ENCODE assay signal across 8 mouse cellular contexts in genomic region chr12:11265382-11266281, GRCm38 (mm10). TPM values are rescaled to one million over a fixed set of nuclear protein-coding genes. Genes with fewer than 3 reads are reported as not detected.
DNase-seq lines count a peak whose midpoint lies in the region; ATAC-seq and TF ChIP-seq lines count a peak whose summit lies in the region.

TSS of gene Gen1 (minus strand) at chr12:11265801.
TSS of gene Smc6 (plus strand) at chr12:11265886.

- peak in 1 of 2 experiments; percentile 30; a peak in 2 of 4 replicates for TF ChIP-seq EP300 in MEL (IDR thresholded peaks at IDR 0.05; ENCODE audit: low read depth in 1 of 2, low read length in 2 of 2)

- DNase-seq in MEL (ENCODE audit: low read depth, low spot score) = peak; percentile 96
- DNase-seq in cerebellum, adult 2 months = peak; percentile 94 to 96
- DNase-seq in forebrain, postnatal 0 days = peak; percentile 95
- DNase-seq in heart, postnatal 4 days = peak; percentile 97
- DNase-seq in layer of hippocampus, adult 8-10 months (ENCODE audit: low spot score in 2 of 2) = peak; percentile 89 to 90
- peak; percentile 95 for DNase-seq in ovary, adult 18-20 months (ENCODE audit: low spot score)
- peak; percentile 87 for DNase-seq in thymus, postnatal 0 days (ENCODE audit: low spot score)

- no peak for TF ChIP-seq RAD21 in MEL (IDR thresholded peaks at IDR 0.05; ENCODE audit: low read depth, low read length)

- H3K4me3 ChIP-seq in MEL (ENCODE audit: control insufficient read depth in 1 of 2, insufficient read depth in 1 of 2, low read depth in 2 of 2, low read length in 2 of 2) = peak within 1 kb of the TSS; percentile 97 to 99
- peak within 1 kb of the TSS; percentile 70 for H3K4me3 ChIP-seq in cerebellum, adult 2 months (replicated peaks; ENCODE audit: insufficient read depth, low read depth, low read length)
- peak within 1 kb of the TSS; percentile 88 for H3K4me3 ChIP-seq in forebrain, postnatal 0 days (ENCODE audit: low read depth, low read length)
- H3K4me3 ChIP-seq in lung, embryonic 15.5 days = peak within 1 kb of the TSS; percentile 92

- no peaks in the 10 kb centered on the region for H3K9me3 ChIP-seq in MEL (replicated peaks; ENCODE audit: insufficient read depth, low read length)
- no peaks in the 10 kb centered on the region for H3K9me3 ChIP-seq in forebrain, postnatal 0 days (ENCODE audit: low read length)
- H3K9me3 ChIP-seq in lung, embryonic 15.5 days = no peaks in the 10 kb centered on the region

- H3K27ac ChIP-seq in MEL (ENCODE audit: control insufficient read depth, low read depth, low read length) = peak within 1 kb of the TSS; percentile 78
- H3K27ac ChIP-seq in cerebellum, adult 2 months (ENCODE audit: insufficient read depth, low read length) = peak within 1 kb of the TSS; percentile 66
- peak within 1 kb of the TSS; percentile 83 for H3K27ac ChIP-seq in forebrain, postnatal 0 days (ENCODE audit: low read depth, low read length)
- H3K27ac ChIP-seq in lung, embryonic 15.5 days = peak within 1 kb of the TSS; percentile 96

- no peaks in the 10 kb centered on the region for H3K27me3 ChIP-seq in MEL (ENCODE audit: control insufficient read depth in 1 of 2, insufficient read depth in 2 of 2, low read length in 2 of 2)
- H3K27me3 ChIP-seq in cerebellum, adult 2 months (ENCODE audit: control insufficient read depth, insufficient read depth, low read length) = no peaks in the 10 kb centered on the region
- H3K27me3 ChIP-seq in forebrain, postnatal 0 days (ENCODE audit: insufficient read depth, low read length) = no peaks in the 10 kb centered on the region
- no peaks in the 10 kb centered on the region for H3K27me3 ChIP-seq in lung, embryonic 15.5 days

- H3K36me3 ChIP-seq in MEL (ENCODE audit: control insufficient read depth in 1 of 2, insufficient read depth in 2 of 2, low read length in 2 of 2) = peaks cover 0 to 39% of the 10 kb centered on the region in 2 experiments; a peak in 3 of 4 replicates
- H3K36me3 ChIP-seq in forebrain, postnatal 0 days (ENCODE audit: insufficient read depth) = no peaks in the 10 kb centered on the region
- no peaks in the 10 kb centered on the region for H3K36me3 ChIP-seq in lung, embryonic 15.5 days

- TF ChIP-seq POLR2A in MEL (IDR thresholded peaks at IDR 0.05; ENCODE audit: control insufficient read depth in 1 of 2, insufficient read depth in 1 of 2, low read depth in 1 of 2, low read length in 2 of 2, poor library complexity in 1 of 2) = peak; percentile 91 to 95
- TF ChIP-seq POLR2A in cerebellum, adult 2 months (IDR thresholded peaks at IDR 0.05; ENCODE audit: borderline replicate concordance, insufficient read depth, low read length) = peak; percentile 74

- peak; percentile 97 for ATAC-seq in forebrain, postnatal 0 days
- ATAC-seq in lung, embryonic 15.5 days (ENCODE audit: borderline replicate concordance, extremely low read depth, low FRiP score, low TSS enrichment) = peak; percentile 99

- WGBS in cerebellum, adult 2 months = under 1% methylated on average over 83 of the region's 83 CpGs
- 8% methylated on average over 73 of the region's 83 CpGs for WGBS in forebrain, postnatal 0 days
- 0% methylated on average over 79 of the region's 83 CpGs for WGBS in lung, embryonic 15.5 days

- H3K79me2 ChIP-seq in MEL (ENCODE audit: control insufficient read depth, insufficient read depth, low read length, poor library complexity) = peaks cover 51% of the 10 kb centered on the region

- TF ChIP-seq CTCF in MEL (IDR thresholded peaks at IDR 0.05 in 2 of 3, conservative IDR thresholded peaks at IDR 0.05 in 1 of 3; ENCODE audit: control insufficient read depth in 1 of 3, insufficient read depth in 1 of 3, low read depth in 2 of 3, low read length in 3 of 3, poor library complexity in 1 of 3, severe bottlenecking in 1 of 3) = no peak
- no peak for TF ChIP-seq CTCF in cerebellum, adult 2 months (IDR thresholded peaks at IDR 0.05; ENCODE audit: borderline replicate concordance, insufficient read depth, low read depth, low read length)
- TF ChIP-seq CTCF in forebrain, postnatal 0 days (IDR thresholded peaks at IDR 0.05; ENCODE audit: low read depth) = no peak; the same call in 1 of the 2 replicates

- peak within 1 kb of the TSS; percentile 94 for H3K4me2 ChIP-seq in forebrain, postnatal 0 days (ENCODE audit: low read depth)
- H3K4me2 ChIP-seq in lung, embryonic 15.5 days = peak within 1 kb of the TSS; percentile 85

- peaks cover 6 to 8% of the 10 kb centered on the region in 2 experiments for H3K4me1 ChIP-seq in MEL (ENCODE audit: control insufficient read depth in 1 of 2, insufficient read depth in 2 of 2, low read length in 2 of 2)
- H3K4me1 ChIP-seq in cerebellum, adult 2 months (ENCODE audit: control insufficient read depth, insufficient read depth, low read length) = peaks cover 2% of the 10 kb centered on the region
- 0 out of 2 replicates have a peak, but pooled peaks cover 21% of the 10 kb centered on the region for H3K4me1 ChIP-seq in forebrain, postnatal 0 days (ENCODE audit: insufficient read depth)
- H3K4me1 ChIP-seq in lung, embryonic 15.5 days = peaks cover 23% of the 10 kb centered on the region

- peak within 1 kb of the TSS; percentile 99 for H3K9ac ChIP-seq in MEL (ENCODE audit: control insufficient read depth, low read depth, low read length, poor library complexity, severe bottlenecking)
- H3K9ac ChIP-seq in forebrain, postnatal 0 days = peak within 1 kb of the TSS; percentile 87
- H3K9ac ChIP-seq in lung, embryonic 15.5 days = peak within 1 kb of the TSS; percentile 98

TF ChIP-seq in MEL, 35 proteins besides CTCF, POLR2A, EP300 and RAD21:
- TF ChIP-seq ZMIZ1 (IDR thresholded peaks at IDR 0.05; ENCODE audit: low read depth, low read length) = peak; percentile 63; the same call in 1 of the 2 replicates
- TF ChIP-seq MXI1 (IDR thresholded peaks at IDR 0.05; ENCODE audit: low read depth, low read length) = peak; percentile 49
- peak; percentile 7; the same call in 1 of the 2 replicates for TF ChIP-seq ETS1 (IDR thresholded peaks at IDR 0.05; ENCODE audit: low read depth, low read length)
- peak; percentile 80 for TF ChIP-seq POLR2AphosphoS2 (IDR thresholded peaks at IDR 0.05; ENCODE audit: low read length)
- peak; percentile 87 for TF ChIP-seq ELF1 (IDR thresholded peaks at IDR 0.05; ENCODE audit: low read depth, low read length)
- no peak for TF ChIP-seq ZKSCAN1 (IDR thresholded peaks at IDR 0.05; ENCODE audit: low read depth, low read length)
- no peak for TF ChIP-seq MAZ (IDR thresholded peaks at IDR 0.05; ENCODE audit: low read depth, low read length)
- TF ChIP-seq BHLHE40 (IDR thresholded peaks at IDR 0.05; ENCODE audit: borderline replicate concordance, low read depth, low read length) = no peak
- 0 out of 2 replicates have a peak, but pooled peaks have one; percentile 21 for TF ChIP-seq USF1 (IDR thresholded peaks at IDR 0.05; ENCODE audit: low read depth, low read length)
- TF ChIP-seq UBTF (IDR thresholded peaks at IDR 0.05; ENCODE audit: borderline replicate concordance, insufficient read depth, low read depth, low read length) = no peak
- peak; percentile 36 for TF ChIP-seq KAT2A (conservative IDR thresholded peaks at IDR 0.05; ENCODE audit: low read depth, low read length)
- peak; percentile 77 for TF ChIP-seq NELFE (IDR thresholded peaks at IDR 0.05; ENCODE audit: low read depth, low read length)
- no peak for TF ChIP-seq USF2 (IDR thresholded peaks at IDR 0.05; ENCODE audit: borderline replicate concordance in 1 of 2, insufficient read depth in 1 of 2, low read depth in 1 of 2, low read length in 2 of 2)
- peak; percentile 80; the same call in 1 of the 2 replicates for TF ChIP-seq E2F4 (IDR thresholded peaks at IDR 0.05; ENCODE audit: borderline replicate concordance, low read depth, low read length)
- peak; percentile 81 for TF ChIP-seq NRF1 (IDR thresholded peaks at IDR 0.05; ENCODE audit: insufficient read depth, low read depth, low read length, poor library complexity, severe bottlenecking)
- TF ChIP-seq MYC (IDR thresholded peaks at IDR 0.05; ENCODE audit: low read depth, low read length) = peak; percentile 49; the same call in 1 of the 2 replicates
- no peak for TF ChIP-seq TBP (IDR thresholded peaks at IDR 0.05; ENCODE audit: low read depth, low read length)
- no peak for TF ChIP-seq ZC3H11A (IDR thresholded peaks at IDR 0.05; ENCODE audit: low read depth, low read length)
- peak; percentile 75 for TF ChIP-seq SIN3A (IDR thresholded peaks at IDR 0.05; ENCODE audit: low read length)
- peak; percentile 58 for TF ChIP-seq MAX (IDR thresholded peaks at IDR 0.05; ENCODE audit: low read length)
- TF ChIP-seq HCFC1 (IDR thresholded peaks at IDR 0.05; ENCODE audit: low read depth, low read length) = peak; percentile 74; the same call in 1 of the 2 replicates

RNA-seq across cellular contexts. Expression of gene Gen1, which starts in this region (rescaled TPM):
- 11.9 and 15.0 TPM in 2 replicates for total RNA-seq in MEL (2012; rRNA removed)
- polyA plus RNA-seq in MEL (2012; ENCODE audit: insufficient read depth in 1 of 2, insufficient read length in 2 of 2, low read depth in 1 of 2, low replicate concordance in 2 of 2, missing spikeins in 1 of 2) = 10 to 100 TPM in 1 of 2 experiments, not detected in 1; 10.7 TPM
- polyA plus RNA-seq in cerebellum, adult 2 months (2012; rRNA removed) = 0.29 and 0.67 TPM in 2 replicates
- total RNA-seq in forebrain, postnatal 0 days (2014; rRNA removed) = 3.4 and 3.6 TPM in 2 replicates
- polyA plus RNA-seq in forebrain, postnatal 0 days (2015; fragmentation: Nextera tagmentation; extraction: Ambion mirVana) = 0.80 and 1.3 TPM in 2 replicates
- total RNA-seq in heart, postnatal 4 days (2021) = 1 to 10 TPM; 7.1 to 7.3 TPM
- total RNA-seq in layer of hippocampus, adult 8-10 months (2022) = 1 to 10 TPM; 1.1 to 2.6 (median 1.9) TPM
- 11.7 and 11.9 TPM in 2 replicates for polyA plus RNA-seq in lung, embryonic 15.5 days (2015; fragmentation: Nextera tagmentation; extraction: Ambion mirVana)
- polyA plus RNA-seq in thymus, postnatal 0 days (2015; fragmentation: Nextera tagmentation; extraction: Ambion mirVana) = 6.5 and 7.5 TPM in 2 replicates

RNA-seq across cellular contexts. Expression of gene Smc6, which starts in this region (rescaled TPM):
- total RNA-seq in MEL (2012; rRNA removed) = 46.7 and 54.7 TPM in 2 replicates
- 100 to 1,000 TPM in 1 of 2 experiments, 10 to 100 TPM in 1; 63.3 to 170 TPM for polyA plus RNA-seq in MEL (2012; ENCODE audit: insufficient read depth in 1 of 2, insufficient read length in 2 of 2, low read depth in 1 of 2, low replicate concordance in 2 of 2, missing spikeins in 1 of 2)
- polyA plus RNA-seq in cerebellum, adult 2 months (2012; rRNA removed) = 44.3 and 46.1 TPM in 2 replicates
- 36.0 and 39.5 TPM in 2 replicates for total RNA-seq in forebrain, postnatal 0 days (2014; rRNA removed)
- 91.5 and 103 TPM in 2 replicates for polyA plus RNA-seq in forebrain, postnatal 0 days (2015; fragmentation: Nextera tagmentation; extraction: Ambion mirVana)
- total RNA-seq in heart, postnatal 4 days (2021) = 10 to 100 TPM; 60.5 to 62.7 TPM
- 10 to 100 TPM; 27.4 to 35.8 (median 33.7) TPM for total RNA-seq in layer of hippocampus, adult 8-10 months (2022)
- polyA plus RNA-seq in lung, embryonic 15.5 days (2015; fragmentation: Nextera tagmentation; extraction: Ambion mirVana) = 153 and 155 TPM in 2 replicates
- polyA plus RNA-seq in thymus, postnatal 0 days (2015; fragmentation: Nextera tagmentation; extraction: Ambion mirVana) = 148 and 173 TPM in 2 replicates

Comparison
In these comparisons a context has a peak if more than half of its experiments do, and no peak if none do; other contexts are left out.
1. Peak in every context shown above with its lines: DNase-seq, ATAC-seq, H3K4me3 ChIP-seq and H3K27ac ChIP-seq.